10 mouse cellular contexts compared by ENCODE assay signal in the genomic region with DNA sequence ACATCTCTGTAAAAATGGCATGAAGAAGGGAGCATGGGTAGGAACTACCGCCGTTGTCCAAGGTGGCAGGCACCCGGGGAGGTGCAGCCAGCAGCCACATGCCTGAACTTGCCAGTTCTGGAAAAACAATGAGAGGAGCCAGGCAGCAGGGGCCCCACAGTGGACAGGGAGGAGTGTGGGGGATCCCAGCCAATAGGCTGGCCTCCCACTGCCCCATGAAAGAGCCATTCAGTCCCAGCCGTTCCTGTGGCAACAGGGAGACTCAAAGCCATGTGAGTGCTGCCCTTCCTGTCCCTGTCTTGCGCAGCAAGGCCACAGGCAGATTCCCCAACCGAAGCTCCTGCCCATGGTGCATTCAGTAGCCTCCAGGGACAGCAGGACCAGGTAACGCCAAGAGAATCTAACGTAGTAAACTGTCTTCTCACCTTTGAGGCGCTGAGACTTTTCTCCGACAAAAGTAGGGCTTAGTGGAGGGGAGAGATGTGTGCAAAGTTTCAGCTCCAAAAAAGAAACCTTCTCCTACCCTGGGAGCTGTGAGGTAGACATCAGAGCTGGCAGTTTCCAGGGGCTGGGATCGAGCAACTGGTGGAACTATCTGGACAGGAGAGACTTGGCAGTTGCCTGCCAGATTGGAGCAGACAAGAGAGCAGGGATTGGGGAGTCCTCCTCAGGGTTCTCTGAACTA. TPM values are rescaled to one million over a fixed set of nuclear protein-coding genes. Genes with fewer than 3 reads are reported as not detected.
DNase-seq lines count a peak whose midpoint lies in the region; ATAC-seq and TF ChIP-seq lines count a peak whose summit lies in the region.
"Had no signal": no experiment of that assay in that cellular context is flagged by ENCODE, and none has a peak within 500 bp of the region (broad histone marks: within the 10 kb centered on the region; RNA-seq: fewer than 3 reads in every experiment).

No protein-coding gene starts in this region.

- no peaks in the 10 kb centered on the region for H3K36me3 ChIP-seq in kidney, embryonic 14.5 days (ENCODE audit: control insufficient read depth, insufficient read depth, low read length)
- H3K36me3 ChIP-seq in forebrain, embryonic 14.5 days (ENCODE audit: control insufficient read depth, insufficient read depth, low read length) = no peaks in the 10 kb centered on the region
- H3K36me3 ChIP-seq in intestine, embryonic 16.5 days (ENCODE audit: control insufficient read depth, insufficient read depth, low read length) = no peaks in the 10 kb centered on the region
- H3K36me3 ChIP-seq in neural tube, embryonic 15.5 days = no peaks in the 10 kb centered on the region
- H3K36me3 ChIP-seq: liver, embryonic 13.5 days had no signal

- TF ChIP-seq CTCF in cerebellum, adult 2 months (IDR thresholded peaks at IDR 0.05; ENCODE audit: borderline replicate concordance, insufficient read depth, low read depth, low read length) = no peak

- H3K4me1 ChIP-seq in kidney, embryonic 14.5 days (ENCODE audit: control insufficient read depth, insufficient read depth, low read length) = peaks cover 23% of the 10 kb centered on the region
- H3K4me1 ChIP-seq in cerebellum, adult 2 months (ENCODE audit: control insufficient read depth, insufficient read depth, low read length) = peaks cover 47% of the 10 kb centered on the region
- H3K4me1 ChIP-seq in forebrain, embryonic 14.5 days (ENCODE audit: control insufficient read depth, insufficient read depth, low read length) = peaks cover 23% of the 10 kb centered on the region
- peaks cover 14% of the 10 kb centered on the region for H3K4me1 ChIP-seq in intestine, embryonic 16.5 days (ENCODE audit: control insufficient read depth, insufficient read depth, low read length)
- H3K4me1 ChIP-seq in neural tube, embryonic 15.5 days = peaks cover 32% of the 10 kb centered on the region

- H3K27ac ChIP-seq in kidney, embryonic 14.5 days (ENCODE audit: low read depth, low read length) = no peak overlapping the region
- peak overlapping the region; percentile 26; the same call in 1 of the 2 replicates for H3K27ac ChIP-seq in cerebellum, adult 2 months (ENCODE audit: insufficient read depth, low read length)
- H3K27ac ChIP-seq in forebrain, embryonic 14.5 days (ENCODE audit: low read depth, low read length) = peak overlapping the region; percentile 65
- no peak overlapping the region for H3K27ac ChIP-seq in intestine, embryonic 16.5 days (ENCODE audit: low read length)
- peak overlapping the region; percentile 81 for H3K27ac ChIP-seq in neural tube, embryonic 15.5 days (replicated peaks)
- H3K27ac ChIP-seq: liver, embryonic 13.5 days had no signal

- 23% methylated on average over 11 of the region's 11 CpGs for WGBS in kidney, embryonic 14.5 days
- WGBS in cerebellum, adult 2 months = 34% methylated on average over 11 of the region's 11 CpGs
- WGBS in forebrain, embryonic 14.5 days = 13% methylated on average over 11 of the region's 11 CpGs
- 49% methylated on average over 11 of the region's 11 CpGs for WGBS in intestine, embryonic 16.5 days
- 19% methylated on average over 11 of the region's 11 CpGs for WGBS in neural tube, embryonic 15.5 days

- no peaks in the 10 kb centered on the region for H3K9me3 ChIP-seq in kidney, embryonic 14.5 days (ENCODE audit: control insufficient read depth, low read length)
- H3K9me3 ChIP-seq in forebrain, embryonic 14.5 days (replicated peaks; ENCODE audit: control insufficient read depth, low read length) = no peaks in the 10 kb centered on the region
- H3K9me3 ChIP-seq in intestine, embryonic 16.5 days (ENCODE audit: control insufficient read depth, low read length) = no peaks in the 10 kb centered on the region
- H3K9me3 ChIP-seq in neural tube, embryonic 15.5 days (replicated peaks) = no peaks in the 10 kb centered on the region
- H3K9me3 ChIP-seq: liver, embryonic 13.5 days had no signal

- H3K27me3 ChIP-seq in kidney, embryonic 14.5 days (ENCODE audit: control insufficient read depth, insufficient read depth, low read length) = no peaks in the 10 kb centered on the region
- no peaks in the 10 kb centered on the region for H3K27me3 ChIP-seq in cerebellum, adult 2 months (ENCODE audit: control insufficient read depth, insufficient read depth, low read length)
- H3K27me3 ChIP-seq in forebrain, embryonic 14.5 days (replicated peaks; ENCODE audit: control insufficient read depth, insufficient read depth, low read length) = no peaks in the 10 kb centered on the region
- no peaks in the 10 kb centered on the region for H3K27me3 ChIP-seq in intestine, embryonic 16.5 days (replicated peaks; ENCODE audit: control insufficient read depth, insufficient read depth, low read length)
- H3K27me3 ChIP-seq in neural tube, embryonic 15.5 days (replicated peaks) = peaks cover 4% of the 10 kb centered on the region; the same call in 1 of the 2 replicates
- H3K27me3 ChIP-seq: Patski had no signal

- no peak for ATAC-seq in kidney, embryonic 14.5 days (ENCODE audit: low FRiP score, low TSS enrichment)
- peak; percentile 67 for ATAC-seq in forebrain, embryonic 14.5 days
- ATAC-seq in intestine, embryonic 16.5 days = no peak
- peak; percentile 73 for ATAC-seq in neural tube, embryonic 15.5 days (ENCODE audit: low FRiP score)
- ATAC-seq: Patski had no signal

- no peak for TF ChIP-seq POLR2A in cerebellum, adult 2 months (IDR thresholded peaks at IDR 0.05; ENCODE audit: borderline replicate concordance, insufficient read depth, low read length)

- DNase-seq in kidney, postnatal 36 days = no peak
- peak in 1 of 2 experiments; percentile 46 for DNase-seq in cerebellum, adult 2 months
- peak; percentile 69 for DNase-seq in forebrain, embryonic 14.5 days (ENCODE audit: low spot score)
- no peak for DNase-seq in ovary, postnatal 10 days (ENCODE audit: low spot score)
- no peak for DNase-seq in gastrocnemius, adult 8-10 months (ENCODE audit: low spot score in 2 of 2)
- DNase-seq: liver, embryonic 13.5 days had no signal

- H3K4me2 ChIP-seq in kidney, embryonic 14.5 days (replicated peaks; ENCODE audit: low read depth, low read length) = peak overlapping the region; percentile 15; the same call in 1 of the 2 replicates
- peak overlapping the region; percentile 20; the same call in 1 of the 2 replicates for H3K4me2 ChIP-seq in forebrain, embryonic 14.5 days (ENCODE audit: low read length)
- no peak overlapping the region for H3K4me2 ChIP-seq in intestine, embryonic 16.5 days (ENCODE audit: low read depth, low read length)
- peak overlapping the region; percentile 35 for H3K4me2 ChIP-seq in neural tube, embryonic 15.5 days
- H3K4me2 ChIP-seq: liver, embryonic 13.5 days had no signal

- H3K9ac ChIP-seq in kidney, embryonic 14.5 days (ENCODE audit: low read depth, low read length) = peak overlapping the region; percentile 23; the same call in 1 of the 2 replicates
- H3K9ac ChIP-seq in forebrain, embryonic 14.5 days (ENCODE audit: low read length) = 0 out of 2 replicates have a peak overlapping the region, but pooled peaks have one; percentile 5
- peak overlapping the region; percentile 26; the same call in 1 of the 2 replicates for H3K9ac ChIP-seq in intestine, embryonic 16.5 days (ENCODE audit: low read depth, low read length)
- no peak overlapping the region for H3K9ac ChIP-seq in neural tube, embryonic 15.5 days (replicated peaks)
- H3K9ac ChIP-seq: liver, embryonic 13.5 days had no signal

- H3K4me3 ChIP-seq in kidney, embryonic 14.5 days (ENCODE audit: low read length) = no peak overlapping the region
- no peak overlapping the region for H3K4me3 ChIP-seq in cerebellum, adult 2 months (replicated peaks; ENCODE audit: insufficient read depth, low read depth, low read length)
- no peak overlapping the region for H3K4me3 ChIP-seq in forebrain, embryonic 14.5 days (ENCODE audit: low read depth, low read length)
- H3K4me3 ChIP-seq in intestine, embryonic 16.5 days (ENCODE audit: low read length) = no peak overlapping the region
- H3K4me3 ChIP-seq in neural tube, embryonic 15.5 days (replicated peaks) = no peak overlapping the region
- H3K4me3 ChIP-seq: liver, embryonic 13.5 days had no signal

RNA-seq across cellular contexts. Expression of a gene that starts 5.2 kb away (rescaled TPM):
- 25.8 and 29.4 TPM in 2 replicates for polyA plus RNA-seq in kidney, embryonic 14.5 days (2014; fragmentation: Nextera tagmentation; extraction: Ambion mirVana)
- polyA plus RNA-seq in cerebellum, adult 2 months (2012; rRNA removed) = 43.5 and 47.1 TPM in 2 replicates
- polyA plus RNA-seq in forebrain, embryonic 14.5 days (2014; fragmentation: Nextera tagmentation; extraction: Ambion mirVana) = 6.9 and 8.2 TPM in 2 replicates
- 13.2 and 15.6 TPM in 2 replicates for polyA plus RNA-seq in intestine, embryonic 16.5 days (2015; fragmentation: Nextera tagmentation; extraction: Ambion mirVana)
- polyA plus RNA-seq in neural tube, embryonic 15.5 days (2015; fragmentation: Nextera tagmentation; extraction: Ambion mirVana) = 13.1 and 13.3 TPM in 2 replicates
- total RNA-seq in gastrocnemius, adult 8-10 months (2022) = 100 to 1,000 TPM; 222 to 251 (median 237) TPM

RNA-seq across cellular contexts. Expression of a gene that starts 28.9 kb away (rescaled TPM):
- polyA plus RNA-seq in kidney, embryonic 14.5 days (2014; fragmentation: Nextera tagmentation; extraction: Ambion mirVana) = 14.3 and 19.9 TPM in 2 replicates
- polyA plus RNA-seq in cerebellum, adult 2 months (2012; rRNA removed) = 860 and 925 TPM in 2 replicates
- polyA plus RNA-seq in forebrain, embryonic 14.5 days (2014; fragmentation: Nextera tagmentation; extraction: Ambion mirVana) = 3.6 and 5.0 TPM in 2 replicates
- polyA plus RNA-seq in intestine, embryonic 16.5 days (2015; fragmentation: Nextera tagmentation; extraction: Ambion mirVana) = 1.8 TPM in 2 replicates
- polyA plus RNA-seq in neural tube, embryonic 15.5 days (2015; fragmentation: Nextera tagmentation; extraction: Ambion mirVana) = 13.0 and 26.6 TPM in 2 replicates
- 1 to 10 TPM; 4.3 to 7.6 (median 5.8) TPM for total RNA-seq in gastrocnemius, adult 8-10 months (2022)
- polyA plus RNA-seq: Patski had no signal

RNA-seq across cellular contexts. Expression of a gene that starts 29.5 kb away (rescaled TPM):
- polyA plus RNA-seq in kidney, embryonic 14.5 days (2014; fragmentation: Nextera tagmentation; extraction: Ambion mirVana) = 0.14 TPM in 1 of 2 replicates, not detected in the other
- 2.7 and 7.3 TPM in 2 replicates for polyA plus RNA-seq in cerebellum, adult 2 months (2012; rRNA removed)
- 0.31 TPM in 1 of 2 replicates, not detected in the other for polyA plus RNA-seq in forebrain, embryonic 14.5 days (2014; fragmentation: Nextera tagmentation; extraction: Ambion mirVana)
- 0.18 and 0.24 TPM in 2 replicates for polyA plus RNA-seq in intestine, embryonic 16.5 days (2015; fragmentation: Nextera tagmentation; extraction: Ambion mirVana)
- 0.08 and 0.28 TPM in 2 replicates for polyA plus RNA-seq in neural tube, embryonic 15.5 days (2015; fragmentation: Nextera tagmentation; extraction: Ambion mirVana)
- total RNA-seq in gastrocnemius, adult 8-10 months (2022) = not detected
- polyA plus RNA-seq: liver, embryonic 13.5 days had no signal

RNA-seq across cellular contexts. Expression of a gene that starts 35.0 kb away (rescaled TPM):
- 4.6 and 5.4 TPM in 2 replicates for polyA plus RNA-seq in kidney, embryonic 14.5 days (2014; fragmentation: Nextera tagmentation; extraction: Ambion mirVana)
- polyA plus RNA-seq in cerebellum, adult 2 months (2012; rRNA removed) = 26.0 and 29.1 TPM in 2 replicates
- polyA plus RNA-seq in forebrain, embryonic 14.5 days (2014; fragmentation: Nextera tagmentation; extraction: Ambion mirVana) = 2.6 and 3.2 TPM in 2 replicates
- 2.7 and 3.0 TPM in 2 replicates for polyA plus RNA-seq in intestine, embryonic 16.5 days (2015; fragmentation: Nextera tagmentation; extraction: Ambion mirVana)
- 5.8 and 9.3 TPM in 2 replicates for polyA plus RNA-seq in neural tube, embryonic 15.5 days (2015; fragmentation: Nextera tagmentation; extraction: Ambion mirVana)
- 1 to 10 TPM; 1.6 to 4.2 (median 3.0) TPM for total RNA-seq in gastrocnemius, adult 8-10 months (2022)

RNA-seq across cellular contexts. Expression of a gene that starts 41.2 kb away (rescaled TPM):
- polyA plus RNA-seq in kidney, embryonic 14.5 days (2014; fragmentation: Nextera tagmentation; extraction: Ambion mirVana) = 0.09 and 0.14 TPM in 2 replicates
- 0.41 and 0.75 TPM in 2 replicates for polyA plus RNA-seq in cerebellum, adult 2 months (2012; rRNA removed)
- 0.11 and 0.16 TPM in 2 replicates for polyA plus RNA-seq in forebrain, embryonic 14.5 days (2014; fragmentation: Nextera tagmentation; extraction: Ambion mirVana)
- 0.05 and 0.12 TPM in 2 replicates for polyA plus RNA-seq in intestine, embryonic 16.5 days (2015; fragmentation: Nextera tagmentation; extraction: Ambion mirVana)
- polyA plus RNA-seq in neural tube, embryonic 15.5 days (2015; fragmentation: Nextera tagmentation; extraction: Ambion mirVana) = 0.15 and 0.58 TPM in 2 replicates
- under 1 TPM; 0.31 to 0.60 (median 0.38) TPM for total RNA-seq in gastrocnemius, adult 8-10 months (2022)
- polyA plus RNA-seq: liver, embryonic 13.5 days had no signal

Comparison
In these comparisons a context has a peak if more than half of its experiments do, and no peak if none do; other contexts are left out.
1. ATAC-seq: peak in forebrain, embryonic 14.5 days (single experiment) and neural tube, embryonic 15.5 days (single experiment); none in kidney, embryonic 14.5 days (single experiment) and intestine, embryonic 16.5 days (single experiment).
2. H3K27ac ChIP-seq: peak in cerebellum, adult 2 months (single experiment), forebrain, embryonic 14.5 days (single experiment) and neural tube, embryonic 15.5 days (single experiment); none in kidney, embryonic 14.5 days (single experiment) and intestine, embryonic 16.5 days (single experiment).
3. RNA of a gene that starts 28.9 kb away (polyA plus RNA-seq): 860 to 925 TPM in cerebellum, adult 2 months; 14.3 to 19.9 TPM in kidney, embryonic 14.5 days, 13.0 to 26.6 TPM in neural tube, embryonic 15.5 days, 3.6 to 5.0 TPM in forebrain, embryonic 14.5 days and 1.8 TPM in intestine, embryonic 16.5 days; every median in the first group is over 10 times any median in the second.